Mouse (Mus musculus) myocyte (in vitro differentiated cells): ENCODE results near the gene Fscn3. TPM values are rescaled to one million over a fixed set of nuclear protein-coding genes. Genes with fewer than 3 reads are reported as not detected.

ENCODE experiments used
- H3K27me3 ChIP-seq: one replicate; pipeline ENCODE4 v1.6.1; 2011; ENCODE audit not compliant: control insufficient read depth, insufficient read depth, insufficient read length
- H3K36me3 ChIP-seq: one replicate; pipeline ENCODE4 v1.6.1; 2011; ENCODE audit not compliant: control insufficient read depth, insufficient read depth
- H3K4me2 ChIP-seq: one replicate; pipeline ENCODE4 v1.6.1; 2011; ENCODE audit warnings: low read depth, control low read depth
- H3K4me3 ChIP-seq: one replicate; pipeline ENCODE4 v1.5.1; 2011; ENCODE audit warnings: mild to moderate bottlenecking, control low read depth, moderate library complexity
- H3K79me2 ChIP-seq: one replicate; pipeline ENCODE4 v1.6.1; 2011; ENCODE audit not compliant: control insufficient read depth, insufficient read depth
- H3ac ChIP-seq: one replicate; pipeline ENCODE4 v1.6.1; 2011; ENCODE audit not compliant: control insufficient read depth, insufficient read length
- CEBPB ChIP-seq: IDR thresholded peaks from 2 replicates; pipeline ENCODE4 v1.6.1; 2011; ENCODE audit warnings: mild to moderate bottlenecking, moderate library complexity; ENCODE audit not compliant: poor library complexity, insufficient read depth, severe bottlenecking
- E2F4 ChIP-seq: IDR thresholded peaks from one replicate; pipeline ENCODE4 v1.6.1; 2011; ENCODE audit warnings: mild to moderate bottlenecking, control low read depth, moderate library complexity; ENCODE audit not compliant: insufficient read depth
- MAX ChIP-seq: IDR thresholded peaks from one replicate; pipeline ENCODE4 v1.6.1; 2011; ENCODE audit warnings: low read depth, mild to moderate bottlenecking, control low read depth
- MYOD1 ChIP-seq, 3 experiments: IDR thresholded peaks; one replicate each; pipeline ENCODE4 v1.6.1; 2011; ENCODE audit warnings: control low read depth in 2 of 3, low read depth in 2 of 3, mild to moderate bottlenecking in 2 of 3, moderate library complexity in 1 of 3; ENCODE audit not compliant: insufficient read length in 2 of 3, control insufficient read depth in 1 of 3
- MYOG ChIP-seq, 3 experiments: IDR thresholded peaks; one replicate each; pipeline ENCODE4 v1.6.1; 2011; ENCODE audit warnings: control low read depth in 2 of 3, low read depth in 2 of 3, mild to moderate bottlenecking in 2 of 3; ENCODE audit not compliant: insufficient read length in 2 of 3, control insufficient read depth in 1 of 3, insufficient read depth in 1 of 3
- POLR2A ChIP-seq: IDR thresholded peaks from one replicate; pipeline ENCODE4 v1.6.1; 2011; ENCODE audit warnings: low read depth, mild to moderate bottlenecking, control low read depth, moderate library complexity; ENCODE audit not compliant: insufficient read length
- POLR2AphosphoS2 ChIP-seq: IDR thresholded peaks from one replicate; pipeline ENCODE4 v1.6.1; 2011; ENCODE audit warnings: low read depth, control low read depth; ENCODE audit not compliant: insufficient read length
- REST ChIP-seq: IDR thresholded peaks from one replicate; pipeline ENCODE4 v1.6.1; 2011; ENCODE audit warnings: mild to moderate bottlenecking, control low read depth, moderate library complexity; ENCODE audit not compliant: insufficient read depth, insufficient read length
- SRF ChIP-seq: IDR thresholded peaks from one replicate; pipeline ENCODE4 v1.6.1; 2011; ENCODE audit warnings: low read depth; ENCODE audit not compliant: control insufficient read depth, insufficient read length
- TCF12 ChIP-seq: IDR thresholded peaks from one replicate; pipeline ENCODE4 v1.6.1; 2011; ENCODE audit warnings: mild to moderate bottlenecking, control low read depth; ENCODE audit not compliant: poor library complexity, insufficient read depth, severe bottlenecking
- TCF3 ChIP-seq: IDR thresholded peaks from one replicate; pipeline ENCODE4 v1.6.1; 2011; ENCODE audit warnings: low read depth, control low read depth; ENCODE audit not compliant: insufficient read length
- USF1 ChIP-seq: IDR thresholded peaks from one replicate; pipeline ENCODE4 v1.6.1; 2011; ENCODE audit warnings: low read depth, mild to moderate bottlenecking, control low read depth, moderate library complexity
- polyA plus RNA-seq: library from polyadenylated mRNA; unstranded; fragments of >200 nt; fragmentation: generic; extraction: Trizol; gene quantifications from one replicate; pipeline ENCODE4 v1.2.1, GENCODE M21; 2012; ENCODE audit warnings: missing spikeins

Gene Fscn3
- polyA plus RNA-seq, 1 experiment = not detected

DNA sequence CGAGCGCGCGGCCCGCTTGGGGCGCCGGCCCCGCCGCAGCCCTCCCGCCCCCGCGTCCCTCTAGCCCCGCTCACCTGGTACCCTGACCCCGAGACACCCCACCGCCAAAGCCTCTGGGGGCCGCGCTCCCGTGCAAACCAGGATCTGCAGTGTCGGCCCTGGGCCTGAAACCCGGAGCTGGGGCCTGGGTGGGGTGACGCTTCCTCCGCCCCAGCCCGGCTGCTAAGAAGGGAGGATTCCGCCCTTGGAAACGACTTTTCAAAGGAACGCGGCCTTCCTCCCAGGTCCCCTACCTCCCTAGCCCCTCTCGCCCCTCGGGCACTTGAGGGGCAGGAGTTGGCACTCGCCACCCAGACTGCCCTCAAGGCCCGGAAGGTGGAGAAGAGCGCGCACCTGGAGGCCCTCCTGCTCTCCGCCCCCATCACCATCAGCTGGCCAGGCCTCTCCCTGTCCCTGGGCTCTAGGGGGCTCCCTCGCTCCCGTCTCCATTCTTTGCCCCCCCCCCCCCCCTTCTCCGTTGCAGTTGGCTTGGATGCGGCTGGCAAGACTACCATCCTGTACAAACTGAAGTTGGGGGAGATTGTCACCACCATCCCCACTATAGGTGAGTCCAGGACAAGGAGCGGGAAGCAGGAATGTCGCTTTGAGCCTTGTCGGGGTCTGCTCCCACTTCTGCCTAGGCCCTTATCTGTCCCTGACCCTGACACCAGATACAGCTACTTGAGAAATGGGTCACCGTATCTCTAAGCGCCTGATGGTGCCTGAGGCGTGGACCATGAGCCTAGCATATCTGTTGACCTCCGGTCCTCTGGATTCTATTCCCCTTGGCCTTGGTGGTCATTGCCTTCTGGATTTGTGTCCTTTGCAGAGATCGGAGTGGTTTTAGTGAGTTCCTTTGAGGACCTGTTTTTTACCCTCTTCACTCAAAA lies 3.6 kb upstream of the Fscn3 start:
- Histone ChIP-seq H3K4me3 (peak overlapping the region; percentile 82), H3K36me3 (no peaks in the 10 kb centered on the region), H3K4me2 (peak overlapping the region; percentile 72), H3K27me3 (no peaks in the 10 kb centered on the region), H3K79me2 (peaks cover 29% of the 10 kb centered on the region), H3ac (peak overlapping the region; percentile 55)
- no peak for TF ChIP-seq TCF12
- TF ChIP-seq MAX = no peak
- peak; percentile 18 for TF ChIP-seq POLR2A
- peak in 1 of 3 experiments; percentile 1 for TF ChIP-seq MYOD1 (IDR thresholded peaks at IDR 0.05; ENCODE audit: control insufficient read depth in 1 of 3, insufficient read length in 2 of 3, low read depth in 2 of 3)
- TF ChIP-seq MYOG (IDR thresholded peaks at IDR 0.05; ENCODE audit: control insufficient read depth in 1 of 3, insufficient read depth in 1 of 3, insufficient read length in 2 of 3, low read depth in 2 of 3) = peak in 1 of 3 experiments; percentile 25
- TF ChIP-seq USF1 = no peak
- TF ChIP-seq POLR2AphosphoS2 = peak; percentile 16

DNA sequence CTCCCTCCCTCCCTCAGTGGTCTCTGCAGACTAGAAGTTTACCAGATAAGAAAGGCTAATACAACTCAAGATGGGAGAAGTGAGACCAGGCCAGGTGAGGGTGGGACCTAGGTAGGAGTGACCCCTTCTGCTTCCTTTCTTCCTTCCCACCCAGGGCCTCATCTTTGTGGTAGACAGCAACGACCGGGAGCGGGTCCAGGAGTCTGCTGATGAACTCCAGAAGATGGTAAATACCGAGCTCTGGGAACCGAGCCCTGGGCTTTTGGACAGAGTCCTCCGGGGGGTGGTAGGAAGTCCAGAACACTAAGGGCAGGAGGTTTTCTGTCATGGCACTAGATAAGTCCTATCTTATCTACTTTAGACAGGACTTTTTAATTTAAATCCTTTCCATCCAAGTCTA lies 2.6 kb upstream of the Fscn3 start:
- peaks cover 20% of the 10 kb centered on the region for H3K79me2 ChIP-seq
- no peaks in the 10 kb centered on the region for H3K27me3 ChIP-seq
- H3K4me2 ChIP-seq = peak overlapping the region; percentile 72
- H3ac ChIP-seq = no peak overlapping the region
- H3K36me3 ChIP-seq = no peaks in the 10 kb centered on the region
- H3K4me3 ChIP-seq = peak overlapping the region; percentile 82
- TF ChIP-seq CEBPB = no peak

DNA sequence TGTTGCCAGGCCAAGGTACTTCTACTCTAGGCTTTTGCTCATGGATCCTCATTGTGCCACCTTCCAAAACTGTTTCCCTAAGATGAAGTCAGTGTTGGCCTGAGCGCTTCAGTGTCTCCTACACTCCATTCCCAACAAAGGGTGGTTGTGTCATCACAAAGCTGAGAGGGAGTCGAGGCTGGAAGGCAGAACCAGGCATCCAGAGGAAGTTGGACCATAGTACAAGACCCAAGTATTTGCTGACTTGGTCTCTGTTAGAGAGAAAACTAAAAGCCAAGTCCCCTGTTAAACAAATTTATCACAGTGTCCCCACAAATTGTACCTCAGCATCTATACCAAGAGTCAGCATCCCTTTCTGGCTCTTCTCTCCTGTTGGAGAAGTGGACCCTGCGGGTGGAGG lies 701 bp downstream of the Fscn3 start, which contains the start of gene Gcc1:
Gene Gcc1 (minus strand): TSS at position 101 of the 400 bp plus-strand sequence.
- Histone ChIP-seq H3K36me3 (no peaks in the 10 kb centered on the region), H3K4me2 (no peak within 1 kb of the TSS), H3K79me2 (peaks cover 9% of the 10 kb centered on the region), H3K4me3 (no peak within 1 kb of the TSS), H3ac (no peak within 1 kb of the TSS), H3K27me3 (no peaks in the 10 kb centered on the region)
- TF ChIP-seq CEBPB (no peak), E2F4 (no peak), USF1 (no peak), TCF12 (no peak), MAX (no peak), MYOG (IDR thresholded peaks at IDR 0.05; ENCODE audit: control insufficient read depth in 1 of 3, insufficient read depth in 1 of 3, insufficient read length in 2 of 3, low read depth in 2 of 3) (no peak), MYOD1 (IDR thresholded peaks at IDR 0.05; ENCODE audit: control insufficient read depth in 1 of 3, insufficient read length in 2 of 3, low read depth in 2 of 3) (no peak), POLR2A (no peak), REST (no peak)

DNA sequence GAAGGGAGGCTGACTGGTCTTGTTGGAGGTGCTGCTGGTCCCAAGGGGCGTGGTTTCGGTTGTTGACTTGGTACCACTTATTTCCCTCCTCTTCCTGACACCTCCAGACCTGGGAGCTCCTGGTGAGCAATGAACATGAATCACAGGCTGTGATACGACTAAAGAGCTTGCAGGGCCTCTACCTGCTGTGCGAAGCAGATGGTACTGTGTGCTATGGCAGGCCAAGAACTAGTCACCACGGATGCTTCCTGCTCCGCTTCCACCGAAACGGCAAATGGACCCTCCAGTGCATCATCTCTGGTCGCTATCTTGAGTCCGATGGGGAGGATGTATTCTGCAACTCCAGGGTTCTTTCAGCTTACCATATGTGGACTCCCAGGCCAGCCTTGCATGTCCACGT lies 2.3 kb downstream of the Fscn3 start:
- no peak overlapping the region for H3K4me2 ChIP-seq
- TF ChIP-seq SRF (no peak), E2F4 (no peak), POLR2A (no peak), TCF12 (no peak), MYOG (IDR thresholded peaks at IDR 0.05; ENCODE audit: control insufficient read depth in 1 of 3, insufficient read depth in 1 of 3, insufficient read length in 2 of 3, low read depth in 2 of 3) (no peak), TCF3 (no peak), REST (no peak), POLR2AphosphoS2 (no peak)
- no peaks in the 10 kb centered on the region for H3K79me2 ChIP-seq
- no peak overlapping the region for H3K4me3 ChIP-seq
- no peaks in the 10 kb centered on the region for H3K27me3 ChIP-seq
- no peaks in the 10 kb centered on the region for H3K36me3 ChIP-seq
- no peak overlapping the region for H3ac ChIP-seq

DNA sequence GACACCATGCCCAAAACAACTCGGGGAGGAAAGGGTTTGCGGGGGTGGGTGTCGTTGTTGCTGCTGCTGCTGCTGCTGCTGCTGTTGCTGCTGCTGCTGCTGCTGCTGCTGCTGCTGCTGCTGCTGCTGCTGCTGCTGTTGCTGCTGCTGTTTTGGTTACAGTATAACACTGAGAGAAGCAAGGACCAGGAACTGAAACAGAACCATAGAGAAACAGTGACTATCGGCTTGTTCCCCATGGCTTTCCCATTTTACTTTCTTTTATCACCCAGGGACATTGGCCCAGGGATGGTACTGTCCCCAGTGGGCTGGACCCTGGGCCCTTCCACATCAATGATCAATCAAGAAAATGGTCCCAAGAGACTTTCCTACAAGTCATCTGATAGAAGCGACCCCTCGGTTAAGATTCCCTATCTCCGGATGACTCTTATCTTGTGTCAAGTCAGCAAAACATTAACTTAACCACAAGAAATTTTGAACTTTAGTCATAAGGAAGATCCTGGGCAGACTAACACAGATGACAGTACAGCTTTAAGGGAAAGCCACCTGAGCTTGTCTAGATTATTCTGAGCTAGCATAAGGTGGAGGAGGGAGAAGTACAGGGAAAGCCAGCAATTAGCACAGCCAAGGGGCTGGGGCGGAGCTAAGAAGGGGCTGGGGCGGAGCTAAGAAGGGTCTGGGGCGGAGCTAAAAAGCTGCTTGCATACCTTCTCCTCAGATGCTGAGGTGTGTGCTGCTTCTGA lies 3.4 kb downstream of the Fscn3 start:
- Histone ChIP-seq H3K36me3 (no peaks in the 10 kb centered on the region), H3K4me3 (no peak overlapping the region), H3K79me2 (no peaks in the 10 kb centered on the region), H3K27me3 (no peaks in the 10 kb centered on the region), H3K4me2 (no peak overlapping the region), H3ac (no peak overlapping the region)
- no peak for TF ChIP-seq POLR2AphosphoS2
- TF ChIP-seq TCF3 = no peak
- TF ChIP-seq TCF12 = no peak
- no peak for TF ChIP-seq SRF
- TF ChIP-seq POLR2A = no peak
- no peak for TF ChIP-seq MAX
- no peak for TF ChIP-seq MYOG (IDR thresholded peaks at IDR 0.05; ENCODE audit: control insufficient read depth in 1 of 3, insufficient read depth in 1 of 3, insufficient read length in 2 of 3, low read depth in 2 of 3)
- no peak for TF ChIP-seq REST
- TF ChIP-seq CEBPB = no peak
